Mouse (Mus musculus) gastrocnemius, adult 2 months (tissue): ENCODE data around the gene Rora. TPM values are rescaled to one million over a fixed set of nuclear protein-coding genes. Genes with fewer than 3 reads are reported as not detected.

Experiments
- DNase-seq: peaks from one replicate; pipeline ENCODE4 v3.0.0; 2022
- H3K27ac ChIP-seq: fragments of 200-600 bp; 2 replicates; pipeline ENCODE4 v1.8.1; 2022; ENCODE audit warnings: mild to moderate bottlenecking
- H3K4me3 ChIP-seq: fragments of 200-600 bp; 2 replicates; pipeline ENCODE4 v1.8.1; 2022; ENCODE audit warnings: mild to moderate bottlenecking, moderate library complexity
- CTCF ChIP-seq: fragments of 200-600 bp; IDR thresholded peaks from 2 replicates; pipeline ENCODE4 v1.8.1; 2022; ENCODE audit warnings: antibody characterized with exemption, mild to moderate bottlenecking, moderate library complexity
- intact Hi-C: fragments of 180-260 bp; cut with DNase I; formaldehyde crosslinking; loops from one replicate; pipeline ENCODE4 v1.15.1; 2025
- total RNA-seq, 2 experiments: library from RNA; stranded (reverse); gene quantifications; 2 replicates each; pipeline ENCODE4 v1.2.3; 2021

The Rora gene
- total RNA-seq, 2 experiments from 2014 or later = 60.6 to 112 TPM

- intact Hi-C loops = no loop called here
- no peak for TF ChIP-seq CTCF
- Histone ChIP-seq H3K27ac (no peak overlapping the region), H3K4me3 (0 out of 2 replicates have a peak overlapping the region, but pooled peaks have one; percentile 20)
- DNase-seq = no peak
Observed at GRCm38 (mm10) chr9:69384475-69384874, 730.9 kb downstream of the Rora start.

GRCm38 (mm10) chr9:69384905-69385304 is 731.3 kb downstream of the Rora start:
- no peak for DNase-seq
- Histone ChIP-seq H3K27ac (no peak overlapping the region), H3K4me3 (0 out of 2 replicates have a peak overlapping the region, but pooled peaks have one; percentile 20)
- intact Hi-C loops = no loop called here
- TF ChIP-seq CTCF = no peak

GRCm38 (mm10) chr9:69387296-69387695 is 733.7 kb downstream of the Rora start:
- DNase-seq = no peak
- intact Hi-C loops = no loop called here
- Histone ChIP-seq H3K27ac (no peak overlapping the region), H3K4me3 (no peak overlapping the region)
- no peak for TF ChIP-seq CTCF

- no peak for TF ChIP-seq CTCF
- no peak overlapping the region for H3K4me3 ChIP-seq
- DNase-seq = no peak
- intact Hi-C loops = no loop called here
- H3K27ac ChIP-seq = no peak overlapping the region
Observed at GRCm38 (mm10) chr9:69390631-69391030, 737.0 kb downstream of the Rora start.

- DNase-seq = no peak
- Histone ChIP-seq H3K4me3 (no peak overlapping the region), H3K27ac (no peak overlapping the region)
- intact Hi-C loops = no loop called here
- no peak for TF ChIP-seq CTCF
Observed at GRCm38 (mm10) chr9:69394234-69394633, 740.6 kb downstream of the Rora start.

GRCm38 (mm10) chr9:69397432-69397759 is 743.8 kb downstream of the Rora start:
- intact Hi-C loops = no loop called here
- peak overlapping the region; percentile 98 for H3K27ac ChIP-seq
- no peak for TF ChIP-seq CTCF

DNA sequence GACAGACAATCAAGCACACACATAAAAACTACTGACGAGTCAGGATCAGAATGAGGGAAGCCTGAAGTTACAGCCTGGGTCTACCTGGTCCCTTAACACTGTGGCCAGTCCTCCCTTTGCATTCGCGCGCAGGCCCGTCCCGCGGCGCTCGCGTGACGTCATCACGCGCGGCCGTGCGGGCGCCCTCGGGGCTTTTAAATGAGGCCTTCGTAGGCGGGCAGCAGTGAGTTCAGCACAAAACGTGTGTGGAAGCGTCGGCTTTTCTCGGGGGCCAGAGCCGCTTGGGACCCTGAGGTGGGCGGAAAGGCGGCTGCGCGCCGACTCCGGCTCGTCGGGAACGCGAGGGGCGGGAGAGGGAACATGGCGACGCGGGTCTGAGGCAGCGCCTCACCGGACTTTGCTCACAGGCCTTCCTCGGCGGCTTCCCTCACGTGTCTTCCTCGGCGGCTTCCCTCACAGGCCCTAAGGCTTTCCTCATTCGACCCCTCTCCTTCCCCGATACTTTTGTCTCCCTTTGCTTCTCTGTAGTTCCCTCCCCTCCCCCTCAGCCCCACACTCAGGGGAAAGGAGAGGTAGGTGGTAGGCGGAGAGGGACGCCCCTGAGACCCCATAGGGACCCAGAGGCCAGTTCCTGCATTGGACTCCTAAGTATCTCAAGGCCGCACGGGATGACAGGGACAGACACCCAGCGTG is 744.3 kb downstream of the Rora start, which contains the start of gene Ice2:
Gene Ice2 (plus strand): TSS at position 147 of the 693 bp plus-strand sequence.
- peak; percentile 81 for DNase-seq
- peak within 1 kb of the TSS; percentile 91 for H3K4me3 ChIP-seq
- H3K27ac ChIP-seq = peak within 1 kb of the TSS; percentile 98
- TF ChIP-seq CTCF = no peak
- intact Hi-C loops = no loop called here

More at GRCm38 (mm10) chr9:69397432-69397759, 743.8 kb downstream of the Rora start:
- H3K4me3 ChIP-seq = peak overlapping the region; percentile 91
- no peak for DNase-seq

GRCm38 (mm10) chr9:69398453-69398850 is 744.9 kb downstream of the Rora start:
- TF ChIP-seq CTCF = no peak
- H3K27ac ChIP-seq = peak overlapping the region; percentile 98
- DNase-seq = no peak
- peak overlapping the region; percentile 91 for H3K4me3 ChIP-seq
- intact Hi-C loops = no loop called here

GRCm38 (mm10) chr9:69404671-69405070 is 751.1 kb downstream of the Rora start:
- no peak for TF ChIP-seq CTCF
- intact Hi-C loops = no loop called here
- H3K4me3 ChIP-seq = no peak overlapping the region
- DNase-seq = no peak
- peak overlapping the region; percentile 35; the same call in 1 of the 2 replicates for H3K27ac ChIP-seq

GRCm38 (mm10) chr9:69419476-69419875 is 765.9 kb downstream of the Rora start:
- DNase-seq = no peak
- intact Hi-C loops = no loop called here
- Histone ChIP-seq H3K27ac (no peak overlapping the region), H3K4me3 (no peak overlapping the region)
- peak; percentile 70 for TF ChIP-seq CTCF

GRCm38 (mm10) chr9:69430531-69430930 is 776.9 kb downstream of the Rora start:
- H3K4me3 ChIP-seq = no peak overlapping the region
- intact Hi-C loops = no loop called here
- no peak for DNase-seq

DNA sequence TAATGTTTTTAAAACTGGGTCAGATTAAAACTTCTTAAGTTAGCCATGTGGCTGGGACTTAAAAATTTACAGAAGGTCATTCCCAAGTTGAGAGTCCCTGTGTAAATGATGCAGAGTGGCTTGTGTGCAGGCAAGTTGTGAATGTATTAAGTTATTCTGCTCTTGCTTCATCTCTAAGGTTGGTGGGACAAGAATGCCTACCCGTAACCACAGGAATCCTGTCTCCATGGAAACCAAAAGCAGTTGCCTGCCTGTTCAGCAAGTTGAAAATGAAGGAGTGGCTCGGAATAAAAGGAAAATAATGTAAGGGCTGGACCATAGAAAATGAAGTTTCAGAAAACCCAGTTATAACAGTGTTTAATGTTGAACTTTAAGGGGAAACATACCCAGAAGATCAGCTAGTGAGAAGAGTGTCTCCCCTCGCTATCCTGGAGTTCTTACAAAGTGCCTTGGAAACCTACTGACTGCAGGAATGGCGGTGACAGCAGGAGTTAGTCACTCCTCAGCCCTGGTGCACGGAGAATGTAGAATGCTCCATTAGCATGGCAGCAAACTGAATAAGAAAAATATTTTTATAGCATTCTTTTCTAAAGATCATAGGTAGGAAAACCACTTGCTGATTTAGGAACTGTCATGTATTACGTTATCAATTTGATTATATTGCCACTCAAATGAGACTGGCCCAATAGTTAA is 778.4 kb downstream of the Rora start:
- intact Hi-C loops = no loop called here
- no peak overlapping the region for H3K4me3 ChIP-seq
- TF ChIP-seq CTCF = no peak
- DNase-seq = no peak
- peak overlapping the region; percentile 4; the same call in 1 of the 2 replicates for H3K27ac ChIP-seq

More at GRCm38 (mm10) chr9:69430531-69430930, 776.9 kb downstream of the Rora start:
- no peak overlapping the region for H3K27ac ChIP-seq
- no peak for TF ChIP-seq CTCF

GRCm38 (mm10) chr9:69435194-69435593 is 781.6 kb downstream of the Rora start:
- intact Hi-C loops = no loop called here
- no peak overlapping the region for H3K27ac ChIP-seq
- no peak for TF ChIP-seq CTCF

More at GRCm38 (mm10) chr9:69435194-69435593, 781.6 kb downstream of the Rora start:
- DNase-seq = no peak
- H3K4me3 ChIP-seq = no peak overlapping the region
